Mouse (Mus musculus): ENCODE results near the gene Mbnl2.

Mbnl2 gene

GRCm38 (mm10) chr14:120366962-120367361 is 91.5 kb downstream of the Mbnl2 start:
- TF ChIP-seq GATA4 (IDR thresholded peaks at IDR 0.05; ENCODE audit: insufficient replicate concordance, low read length) = peak; percentile 78; the same call in 1 of the 2 replicates

GRCm38 (mm10) chr14:120367589-120367988 is 92.1 kb downstream of the Mbnl2 start:
- no peak for TF ChIP-seq GATA4 (IDR thresholded peaks at IDR 0.05; ENCODE audit: insufficient replicate concordance, low read length)

GRCm38 (mm10) chr14:120368456-120368855 is 93.0 kb downstream of the Mbnl2 start:
- TF ChIP-seq GATA4 (IDR thresholded peaks at IDR 0.05; ENCODE audit: insufficient replicate concordance, low read length) = no peak

GRCm38 (mm10) chr14:120368914-120369391 is 93.5 kb downstream of the Mbnl2 start:
- no peak for TF ChIP-seq GATA4 (IDR thresholded peaks at IDR 0.05; ENCODE audit: insufficient replicate concordance, low read length)

GRCm38 (mm10) chr14:120370044-120370443 is 94.6 kb downstream of the Mbnl2 start:
- no peak for TF ChIP-seq GATA4 (IDR thresholded peaks at IDR 0.05; ENCODE audit: insufficient replicate concordance, low read length)

- TF ChIP-seq GATA4 (IDR thresholded peaks at IDR 0.05; ENCODE audit: insufficient replicate concordance, low read length) = no peak
Measured at GRCm38 (mm10) chr14:120370631-120371030, 95.2 kb downstream of the Mbnl2 start.

- no peak for TF ChIP-seq GATA4 (IDR thresholded peaks at IDR 0.05; ENCODE audit: insufficient replicate concordance, low read length)
Measured at GRCm38 (mm10) chr14:120371174-120371573, 95.7 kb downstream of the Mbnl2 start.

- TF ChIP-seq GATA4 (IDR thresholded peaks at IDR 0.05; ENCODE audit: insufficient replicate concordance, low read length) = no peak
Measured at GRCm38 (mm10) chr14:120373026-120374024, 97.9 kb downstream of the Mbnl2 start.

- no peak for TF ChIP-seq GATA4 (IDR thresholded peaks at IDR 0.05; ENCODE audit: insufficient replicate concordance, low read length)
Measured at GRCm38 (mm10) chr14:120374786-120375185, 99.3 kb downstream of the Mbnl2 start.

- no peak for TF ChIP-seq GATA4 (IDR thresholded peaks at IDR 0.05; ENCODE audit: insufficient replicate concordance, low read length)
Measured at GRCm38 (mm10) chr14:120377192-120377591, 101.7 kb downstream of the Mbnl2 start.

- TF ChIP-seq GATA4 (IDR thresholded peaks at IDR 0.05; ENCODE audit: insufficient replicate concordance, low read length) = no peak
Measured at GRCm38 (mm10) chr14:120378002-120378401, 102.5 kb downstream of the Mbnl2 start.

- TF ChIP-seq GATA4 (IDR thresholded peaks at IDR 0.05; ENCODE audit: insufficient replicate concordance, low read length) = peak; percentile 29; the same call in 1 of the 2 replicates
Measured at GRCm38 (mm10) chr14:120379716-120380115, 104.2 kb downstream of the Mbnl2 start.

GRCm38 (mm10) chr14:120381378-120382134 is 106.1 kb downstream of the Mbnl2 start:
- TF ChIP-seq GATA4 (IDR thresholded peaks at IDR 0.05; ENCODE audit: insufficient replicate concordance, low read length) = no peak

GRCm38 (mm10) chr14:120382179-120382578 is 106.7 kb downstream of the Mbnl2 start:
- TF ChIP-seq GATA4 (IDR thresholded peaks at IDR 0.05; ENCODE audit: insufficient replicate concordance, low read length) = no peak

GRCm38 (mm10) chr14:120383186-120383851 is 107.8 kb downstream of the Mbnl2 start:
- TF ChIP-seq GATA4 (IDR thresholded peaks at IDR 0.05; ENCODE audit: insufficient replicate concordance, low read length) = no peak
